Mouse (Mus musculus): ENCODE measurements around the gene Ash1l.

Gene Ash1l

DNA sequence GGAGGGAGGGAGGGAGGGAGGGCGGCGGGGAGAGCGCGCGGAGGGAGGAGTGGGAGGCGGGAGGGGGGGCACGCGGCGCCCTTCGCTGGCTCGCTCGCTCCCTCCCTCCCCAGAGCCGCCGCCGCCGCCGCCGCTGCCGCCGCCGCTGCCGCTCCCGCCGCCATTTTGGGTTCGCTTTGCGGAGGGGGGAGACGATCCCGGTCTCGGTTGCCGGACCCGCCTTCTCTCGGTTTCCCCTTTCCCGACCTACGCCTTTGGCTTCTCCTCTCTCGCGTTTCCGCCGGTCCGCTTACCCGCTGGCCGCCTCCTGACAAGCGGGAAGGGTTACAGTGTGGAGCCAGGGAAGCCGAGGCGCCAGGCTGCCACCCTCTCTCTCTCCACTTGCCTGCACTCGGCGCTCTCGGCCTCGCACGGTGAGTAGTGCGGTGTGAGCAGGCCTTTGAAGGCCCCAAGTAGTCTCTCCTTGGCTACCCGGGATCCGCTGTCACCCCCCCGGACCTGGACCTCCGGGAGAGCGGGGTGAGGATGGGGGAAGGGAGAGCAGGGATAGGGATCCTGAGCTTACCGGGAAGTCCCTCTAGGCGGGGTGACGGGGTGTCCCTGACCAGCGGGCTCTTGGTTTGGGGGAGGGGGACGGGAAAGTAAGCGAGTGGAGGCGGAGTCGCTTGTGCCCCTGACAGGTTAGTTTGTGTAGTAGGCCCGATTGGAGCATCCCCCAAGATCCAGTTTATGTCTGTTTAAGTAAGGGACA, at the start of gene Ash1l, which contains the start of gene Dap3:
Ash1l (plus strand) TSS at position 47 of the 751 bp plus-strand sequence.
Dap3 (minus strand) TSS at position 606 of the 751 bp plus-strand sequence.
- DNase-seq (ENCODE audit: low read depth, low spot score): peak; percentile 87

- DNase-seq (ENCODE audit: low read depth, low spot score): no peak
Measured at GRCm38 (mm10) chr3:88904803-88905202, 45.6 kb upstream of the Ash1l start.

DNA sequence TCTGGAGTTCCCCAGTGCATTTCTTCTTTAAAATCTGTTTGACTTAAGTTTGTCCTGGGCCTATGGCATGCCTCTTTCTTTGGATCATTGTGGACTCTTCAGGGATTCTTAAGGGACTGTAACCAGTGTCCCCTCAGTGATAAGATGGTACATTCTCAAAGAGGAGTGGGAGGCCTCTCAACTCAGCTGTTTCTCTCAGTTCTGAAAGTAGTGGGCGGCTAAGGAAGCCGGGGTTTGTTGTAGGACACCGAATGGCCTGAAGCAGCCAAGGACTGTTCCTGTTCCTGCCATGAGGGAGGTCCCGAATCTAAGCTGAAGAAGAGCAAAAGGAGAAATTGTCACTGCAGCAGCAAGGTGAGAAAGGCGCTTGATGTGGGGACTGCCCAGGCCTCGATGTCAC, 45.2 kb upstream of the Ash1l start:
- DNase-seq (ENCODE audit: low read depth, low spot score): peak; percentile 63

- DNase-seq (ENCODE audit: low read depth, low spot score): no peak
Measured at GRCm38 (mm10) chr3:88905741-88906140, 44.7 kb upstream of the Ash1l start.

GRCm38 (mm10) chr3:88906393-88907159, 43.8 kb upstream of the Ash1l start:
- DNase-seq (ENCODE audit: low read depth, low spot score): no peak

DNA sequence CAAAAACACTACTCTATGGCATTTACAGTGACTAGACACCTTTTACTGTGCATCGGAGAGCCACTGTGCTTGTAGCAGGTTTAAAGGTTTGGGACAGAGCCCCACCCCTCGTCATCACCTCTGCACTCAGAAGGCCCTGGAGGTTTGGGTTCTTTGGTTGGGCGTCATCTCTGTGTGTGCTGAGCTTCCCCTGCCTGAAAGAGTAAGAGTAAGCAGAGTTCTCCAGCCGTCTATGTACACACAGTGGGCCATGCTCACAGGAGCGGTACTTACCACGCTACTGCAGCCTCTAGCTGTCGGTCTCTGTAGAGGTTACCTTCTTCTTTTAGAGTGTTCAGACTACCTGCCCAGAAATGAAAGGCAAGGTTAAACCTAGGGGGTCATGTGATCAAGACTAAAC, 37.8 kb upstream of the Ash1l start:
- DNase-seq (ENCODE audit: low read depth, low spot score): no peak

GRCm38 (mm10) chr3:88913511-88914383, 36.7 kb upstream of the Ash1l start, which contains the start of gene Msto1:
TSS of gene Msto1 (minus strand) at chr3:88913999.
- peak; percentile 97 for DNase-seq (ENCODE audit: low read depth, low spot score)

DNA sequence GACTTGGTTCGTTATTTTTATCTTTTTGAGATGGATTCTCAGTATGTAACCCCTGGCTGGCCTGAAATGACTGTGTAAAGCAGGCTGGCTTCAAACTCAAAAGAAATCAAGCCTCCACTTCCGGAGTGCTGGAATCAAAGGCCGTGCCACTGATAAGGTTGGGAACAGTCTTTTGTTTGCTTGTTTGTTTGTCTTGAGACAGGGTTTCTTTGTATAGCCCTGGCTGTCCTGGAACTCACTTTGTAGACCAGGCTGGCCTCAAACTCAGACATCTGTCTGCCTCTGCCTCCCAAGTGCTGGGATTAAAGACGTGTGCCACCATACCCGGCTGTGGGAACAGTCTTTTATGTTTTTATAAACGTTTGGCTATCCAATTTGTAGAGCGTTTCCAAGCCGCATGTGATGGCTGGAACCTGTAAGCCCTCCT, 36.0 kb upstream of the Ash1l start:
- no peak for DNase-seq (ENCODE audit: low read depth, low spot score)

DNA sequence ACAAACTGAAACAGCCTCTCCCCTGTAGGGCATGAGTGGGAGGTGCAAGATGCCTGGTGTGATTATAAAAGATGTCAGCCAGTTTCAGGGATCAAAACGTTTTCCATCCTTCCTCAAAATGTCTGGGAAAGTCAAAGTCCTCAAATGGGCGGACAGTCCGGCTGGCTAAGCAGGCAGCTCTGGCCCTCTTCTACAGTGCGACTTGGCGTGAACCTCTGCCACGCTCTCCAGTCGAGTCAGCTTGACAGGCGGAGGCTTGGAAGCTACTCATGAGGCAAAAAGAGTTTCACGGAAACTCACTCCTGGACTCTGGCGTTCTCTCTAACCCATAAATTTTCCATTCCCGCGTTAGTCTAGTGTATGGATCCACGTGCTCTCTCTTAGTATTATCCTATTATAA, 31.4 kb upstream of the Ash1l start:
- DNase-seq (ENCODE audit: low read depth, low spot score): no peak

DNA sequence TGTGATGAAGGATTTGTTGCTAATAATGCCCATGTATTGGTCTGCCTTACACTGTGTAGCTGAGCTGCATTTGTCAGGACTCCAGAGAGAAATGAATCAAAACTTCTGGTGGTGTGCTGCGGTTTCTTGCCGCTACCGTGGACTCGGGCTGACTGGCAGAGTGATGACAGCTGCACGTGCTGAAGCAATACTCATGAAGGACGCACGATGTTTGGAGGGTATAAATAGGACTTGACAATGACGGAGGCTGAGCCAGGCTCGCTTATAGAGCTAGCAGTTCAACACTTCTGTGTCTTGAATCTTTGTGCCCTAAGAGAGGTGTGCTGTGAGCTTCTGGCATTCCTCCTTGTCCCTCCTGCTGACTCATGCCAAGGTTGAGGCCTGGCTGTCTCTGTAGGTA, 29.0 kb upstream of the Ash1l start:
- DNase-seq (ENCODE audit: low read depth, low spot score): no peak

DNA sequence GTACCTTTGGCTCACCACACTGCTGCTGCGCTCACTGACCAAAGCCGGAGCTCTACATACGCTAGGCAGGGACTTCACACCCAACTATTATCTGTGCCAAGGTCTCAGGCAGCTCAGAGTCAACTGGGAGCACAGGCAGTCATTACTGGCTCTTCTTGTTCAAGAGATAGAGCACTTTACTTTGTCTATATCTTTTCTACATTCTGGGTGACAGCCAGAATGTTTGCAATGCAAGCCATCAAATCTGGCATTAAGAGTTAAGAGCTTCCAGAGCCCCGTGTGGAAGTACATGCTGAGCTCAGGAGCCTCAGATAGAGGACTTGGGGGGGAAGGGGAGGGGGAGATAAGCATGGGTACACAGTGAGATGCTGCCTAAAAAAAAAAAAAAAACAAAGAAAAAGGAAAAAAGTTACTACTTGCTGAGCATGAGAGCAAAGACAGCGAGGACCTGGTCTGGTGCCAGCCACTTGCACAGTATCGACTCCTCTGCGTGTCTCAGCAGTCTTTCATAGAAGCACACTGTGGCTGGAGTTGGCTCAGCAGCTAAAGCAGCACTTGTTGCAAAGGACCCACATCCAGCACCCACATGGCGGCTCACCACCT, 26.3 kb upstream of the Ash1l start:
- peak; percentile 33 for DNase-seq (ENCODE audit: low read depth, low spot score)

GRCm38 (mm10) chr3:88925651-88926050, 24.8 kb upstream of the Ash1l start:
- no peak for DNase-seq (ENCODE audit: low read depth, low spot score)

DNA sequence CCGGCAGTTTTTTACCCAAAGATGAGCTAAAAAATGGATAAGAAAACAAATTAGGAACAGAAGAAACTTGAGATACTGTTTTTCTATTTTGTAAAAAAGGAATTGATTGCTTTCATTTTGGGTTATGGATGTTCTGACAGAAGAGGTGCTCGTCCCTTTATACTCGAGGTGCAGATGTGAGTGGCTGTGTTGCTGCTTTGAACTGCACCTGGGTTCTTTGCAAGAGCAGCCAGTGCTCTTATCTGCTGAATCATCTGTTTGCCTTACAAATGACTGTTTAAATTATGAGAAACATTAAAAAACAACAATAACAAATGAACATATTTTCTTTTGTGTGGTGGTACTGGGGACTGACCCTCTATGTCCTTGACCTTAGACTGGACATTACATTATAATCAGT, 20.9 kb upstream of the Ash1l start:
- no peak for DNase-seq (ENCODE audit: low read depth, low spot score)

DNA sequence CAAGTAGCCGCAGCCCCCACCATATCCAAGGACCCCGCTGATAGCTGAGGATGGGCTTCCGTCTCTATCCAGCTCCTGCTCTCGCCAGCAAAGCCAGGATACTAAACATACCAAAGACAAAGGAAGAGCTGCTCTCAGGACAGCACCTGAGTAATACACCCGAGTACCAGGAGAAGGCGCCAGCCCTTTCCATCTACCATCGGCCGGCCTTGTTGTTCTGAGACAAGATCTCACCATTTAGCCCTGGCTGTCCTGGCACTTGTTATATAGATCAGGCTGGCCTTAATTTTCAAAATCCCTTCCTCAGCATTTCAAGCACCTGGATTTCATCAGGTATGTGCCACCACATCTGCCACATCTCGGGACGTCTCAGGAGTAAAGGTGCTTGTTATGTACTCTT, 11.4 kb upstream of the Ash1l start:
- DNase-seq (ENCODE audit: low read depth, low spot score): no peak

- DNase-seq (ENCODE audit: low read depth, low spot score): peak; percentile 55
Measured at GRCm38 (mm10) chr3:88939749-88940148, 10.7 kb upstream of the Ash1l start.

DNA sequence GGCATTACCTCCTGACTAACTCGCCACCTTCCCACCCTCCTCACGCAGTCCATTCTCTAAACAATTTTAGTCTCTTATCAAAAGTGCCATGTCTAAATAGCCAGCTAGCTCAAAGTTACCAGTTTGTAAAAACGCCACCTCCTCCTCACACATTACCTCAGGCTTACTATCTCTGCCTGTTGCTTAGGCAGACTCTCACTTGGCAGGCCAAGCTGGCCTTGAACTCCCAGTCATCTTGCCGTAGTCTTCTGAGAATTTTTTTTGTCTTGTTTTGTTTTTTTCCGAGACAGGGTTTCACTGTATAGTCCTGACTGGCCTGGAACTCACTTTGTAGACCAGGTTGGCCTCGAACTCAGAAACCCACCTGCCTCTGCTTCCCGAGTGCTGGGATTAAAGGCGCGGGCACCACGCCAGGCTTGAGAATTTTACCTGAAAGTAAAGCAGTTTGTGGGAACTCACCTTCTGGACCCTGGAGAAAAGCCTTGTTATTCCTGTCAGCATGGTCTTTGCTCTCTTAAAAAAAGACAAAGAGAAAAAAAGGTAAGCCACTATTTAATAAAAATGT, 8.0 kb upstream of the Ash1l start:
- DNase-seq (ENCODE audit: low read depth, low spot score): no peak

- DNase-seq (ENCODE audit: low read depth, low spot score): no peak
Measured at GRCm38 (mm10) chr3:88944109-88944508, 6.3 kb upstream of the Ash1l start.

DNA sequence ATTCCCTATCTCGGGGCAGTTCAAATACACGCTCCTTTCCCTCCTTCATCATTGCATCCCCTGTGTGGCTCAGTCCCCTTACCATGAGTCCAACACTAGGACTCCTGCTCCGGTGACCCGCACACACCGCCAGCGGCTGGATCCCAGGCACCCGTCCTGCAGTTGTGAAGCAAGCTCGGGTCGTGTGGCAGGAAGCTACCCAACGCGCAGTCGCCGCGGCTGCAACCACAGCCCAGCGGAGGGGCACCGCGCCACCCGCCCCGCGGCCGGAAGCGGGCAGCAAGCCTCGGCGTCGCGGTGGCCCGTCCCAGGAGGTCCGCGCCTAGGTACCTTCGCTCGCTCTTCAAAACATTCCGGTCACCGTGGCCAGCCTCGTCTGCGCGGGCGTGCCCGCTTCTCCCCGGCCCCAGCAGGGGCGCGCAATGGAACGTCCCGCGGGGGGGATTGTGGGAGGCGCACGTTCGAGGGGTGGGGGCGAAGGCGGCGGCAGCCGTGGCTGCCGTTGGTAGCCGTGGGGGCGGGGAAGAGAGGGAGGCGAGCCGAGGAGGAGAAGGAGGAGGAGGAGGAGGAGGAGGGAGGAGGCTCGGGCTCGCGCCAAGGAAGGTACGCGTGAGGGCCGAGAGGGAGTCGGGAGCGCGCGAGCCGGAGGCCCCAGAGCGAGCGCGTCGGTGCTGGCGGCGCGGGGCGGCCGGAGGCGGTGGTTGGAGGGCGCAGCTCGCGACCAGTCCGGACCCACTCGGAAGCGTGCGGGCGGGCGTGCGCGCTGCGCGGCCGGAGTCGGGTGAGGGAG, 441 bp upstream of the Ash1l start:
- DNase-seq (ENCODE audit: low read depth, low spot score): peak; percentile 93

- no peak for DNase-seq (ENCODE audit: low read depth, low spot score)
Measured at GRCm38 (mm10) chr3:88951327-88951800, 942 bp downstream of the Ash1l start.

- DNase-seq (ENCODE audit: low read depth, low spot score): no peak
Measured at GRCm38 (mm10) chr3:88953246-88953645, 2.8 kb downstream of the Ash1l start.
